Mouse (Mus musculus) liver, embryonic 13.5 days (tissue): Measurements from ENCODE around the gene Nrde2. TPM values are rescaled to one million over a fixed set of nuclear protein-coding genes. Genes with fewer than 3 reads are reported as not detected.

Experiments used
- ATAC-seq: fragments of 200-750 bp; cut with Nextera tagmentation; 2 replicates; pipeline ENCODE4 v1.8.0; 2017; ENCODE audit warnings: low read depth, mild to moderate bottlenecking, moderate number of reproducible peaks, moderate library complexity
- DNase-seq: peaks from one replicate; pipeline ENCODE4 v3.0.0; 2022
- H3K27ac ChIP-seq: fragments of 300-500 bp; sonication (generic); 2 replicates; pipeline ENCODE4 v1.5.1; 2015; ENCODE audit warnings: moderate library complexity, mild to moderate bottlenecking, inconsistent platforms
- H3K27me3 ChIP-seq: fragments of 300-500 bp; sonication (generic); 2 replicates; pipeline ENCODE4 v1.6.1; 2015; ENCODE audit warnings: mild to moderate bottlenecking, inconsistent platforms
- H3K36me3 ChIP-seq: fragments of 300-500 bp; sonication (generic); 2 replicates; pipeline ENCODE4 v1.6.1; 2015; ENCODE audit warnings: mild to moderate bottlenecking, inconsistent platforms
- H3K4me1 ChIP-seq: fragments of 300-500 bp; sonication (generic); replicated peaks from 2 replicates; pipeline ENCODE4 v1.6.1; 2015; ENCODE audit warnings: inconsistent platforms
- H3K4me2 ChIP-seq: fragments of 300-500 bp; sonication (generic); 2 replicates; pipeline ENCODE4 v1.6.1; 2015; ENCODE audit warnings: inconsistent platforms, mild to moderate bottlenecking, moderate library complexity
- H3K4me3 ChIP-seq: fragments of 300-500 bp; sonication (generic); replicated peaks from 2 replicates; pipeline ENCODE4 v1.5.1; 2015; ENCODE audit warnings: mild to moderate bottlenecking, inconsistent platforms
- H3K9ac ChIP-seq: fragments of 300-500 bp; sonication (generic); 2 replicates; pipeline ENCODE4 v1.6.1; 2015; ENCODE audit warnings: mild to moderate bottlenecking, inconsistent platforms
- H3K9me3 ChIP-seq: fragments of 300-500 bp; sonication (generic); replicated peaks from 2 replicates; pipeline ENCODE4 v1.6.1; 2016; ENCODE audit warnings: inconsistent platforms
- WGBS: fragments of 180-500 bp; shearing (Covaris S2); methylation state at CpG from one replicate; pipeline ENCODE4 v1.1.7; 2015; ENCODE audit not compliant: insufficient replicate concordance; 5-methylcytosine and 5-hydroxymethylcytosine counted together
- polyA plus RNA-seq: library from polyadenylated mRNA; unstranded; fragments of >200 nt; fragmentation: Nextera tagmentation; extraction: Ambion mirVana; gene quantifications from 2 replicates; pipeline ENCODE4 v1.2.1, GENCODE M21; 2015

Gene Nrde2
- polyA plus RNA-seq, 1 experiment from 2014 or later = 6.4 TPM

- Histone ChIP-seq H3K27me3 (no peaks in the 10 kb centered on the region), H3K27ac (no peak overlapping the region), H3K4me1 (no peaks in the 10 kb centered on the region), H3K9ac (no peak overlapping the region), H3K4me3 (no peak overlapping the region), H3K4me2 (no peak overlapping the region), H3K36me3 (peaks cover 84% of the 10 kb centered on the region), H3K9me3 (no peaks in the 10 kb centered on the region)
- DNase-seq (no peak), ATAC-seq (peak; percentile 43; the same call in 1 of the 2 replicates)
- 83% methylated on average over 11 of the region's 11 CpGs for WGBS
Measured at GRCm38 (mm10) chr12:100142848-100143523, 16.5 kb downstream of the Nrde2 start.

GRCm38 (mm10) chr12:100135117-100135516 lies 24.3 kb downstream of the Nrde2 start:
- ATAC-seq = peak; percentile 58
- DNase-seq = no peak
- peaks cover 11% of the 10 kb centered on the region; the same call in 1 of the 2 replicates for H3K4me1 ChIP-seq
- H3K36me3 ChIP-seq = peaks cover 86% of the 10 kb centered on the region
- WGBS = 66% methylated on average over 3 of the region's 3 CpGs
- H3K27me3 ChIP-seq = no peaks in the 10 kb centered on the region
- no peak overlapping the region for H3K4me2 ChIP-seq
- H3K4me3 ChIP-seq = no peak overlapping the region
- H3K9me3 ChIP-seq = no peaks in the 10 kb centered on the region
- H3K27ac ChIP-seq = no peak overlapping the region
- no peak overlapping the region for H3K9ac ChIP-seq

- H3K27ac ChIP-seq = no peak overlapping the region
- no peak for DNase-seq
- no peaks in the 10 kb centered on the region for H3K27me3 ChIP-seq
- WGBS = 56% methylated on average over 11 of the region's 11 CpGs
- peaks cover 11% of the 10 kb centered on the region; the same call in 1 of the 2 replicates for H3K4me1 ChIP-seq
- no peak for ATAC-seq
- H3K4me2 ChIP-seq = no peak overlapping the region
- H3K9ac ChIP-seq = no peak overlapping the region
- H3K36me3 ChIP-seq = peaks cover 85% of the 10 kb centered on the region
- H3K4me3 ChIP-seq = no peak overlapping the region
- H3K9me3 ChIP-seq = no peaks in the 10 kb centered on the region
Measured at GRCm38 (mm10) chr12:100134395-100134936, 25.0 kb downstream of the Nrde2 start.

DNA sequence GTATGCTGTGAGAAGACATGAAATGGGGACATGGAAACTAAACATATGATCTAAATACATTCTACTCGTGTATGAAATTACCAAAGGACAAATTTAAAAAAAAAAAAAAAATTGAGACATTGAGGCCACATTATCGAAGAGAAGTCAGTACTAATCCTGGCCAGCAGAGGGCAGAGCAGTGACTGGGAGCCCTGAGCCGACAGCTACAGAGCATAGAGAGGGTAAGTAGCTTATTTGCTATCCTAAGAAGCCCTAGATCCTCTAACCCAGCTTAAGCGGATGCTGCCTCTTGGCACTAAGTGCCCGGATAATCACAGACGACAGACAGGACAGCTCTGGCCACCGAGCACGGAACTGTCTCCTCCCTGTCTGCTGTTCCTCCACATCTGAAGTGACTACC lies 27.8 kb downstream of the Nrde2 start:
- no peak for DNase-seq
- Histone ChIP-seq H3K9ac (no peak overlapping the region), H3K9me3 (no peaks in the 10 kb centered on the region), H3K4me2 (no peak overlapping the region), H3K4me3 (no peak overlapping the region), H3K4me1 (peaks cover 21% of the 10 kb centered on the region), H3K27ac (no peak overlapping the region), H3K36me3 (peaks cover 78% of the 10 kb centered on the region), H3K27me3 (no peaks in the 10 kb centered on the region)
- WGBS = 47% methylated on average over 8 of the region's 8 CpGs
- no peak for ATAC-seq

DNA sequence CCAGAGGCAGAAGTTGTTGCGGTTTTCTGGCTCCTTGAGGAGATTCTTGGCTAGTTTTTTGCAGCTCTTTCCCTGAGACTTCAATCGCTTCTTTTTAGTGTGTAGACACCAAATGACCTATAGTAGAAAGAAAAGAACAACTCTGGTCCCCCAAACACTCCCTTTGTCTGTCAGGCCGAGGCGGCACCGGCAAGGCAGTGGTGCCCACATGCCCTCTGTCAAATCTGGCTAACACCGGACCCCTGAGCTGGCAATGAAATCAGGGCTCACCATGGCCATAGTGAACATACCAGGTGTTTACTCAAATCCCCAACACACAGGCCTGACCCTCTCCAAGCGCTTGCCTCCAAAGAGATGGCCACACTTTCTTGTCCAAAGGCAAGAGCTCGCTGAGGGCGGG lies 28.3 kb downstream of the Nrde2 start:
- ATAC-seq = no peak
- no peaks in the 10 kb centered on the region for H3K9me3 ChIP-seq
- 87% methylated on average over 9 of the region's 9 CpGs for WGBS
- DNase-seq = no peak
- peaks cover 77% of the 10 kb centered on the region for H3K36me3 ChIP-seq
- no peaks in the 10 kb centered on the region for H3K27me3 ChIP-seq
- H3K27ac ChIP-seq = no peak overlapping the region
- H3K4me2 ChIP-seq = no peak overlapping the region
- H3K9ac ChIP-seq = no peak overlapping the region
- H3K4me3 ChIP-seq = no peak overlapping the region
- peaks cover 24% of the 10 kb centered on the region for H3K4me1 ChIP-seq

GRCm38 (mm10) chr12:100128961-100129360 lies 30.5 kb downstream of the Nrde2 start:
- H3K4me3 ChIP-seq = no peak overlapping the region
- H3K4me2 ChIP-seq = no peak overlapping the region
- no peaks in the 10 kb centered on the region for H3K9me3 ChIP-seq
- H3K36me3 ChIP-seq = peaks cover 84% of the 10 kb centered on the region
- H3K9ac ChIP-seq = no peak overlapping the region
- H3K4me1 ChIP-seq = peaks cover 14% of the 10 kb centered on the region
- H3K27ac ChIP-seq = no peak overlapping the region
- DNase-seq = no peak
- no peaks in the 10 kb centered on the region for H3K27me3 ChIP-seq
- ATAC-seq = no peak
- 79% methylated on average over 8 of the region's 8 CpGs for WGBS

- ATAC-seq (no peak), DNase-seq (no peak)
- Histone ChIP-seq H3K27me3 (no peaks in the 10 kb centered on the region), H3K27ac (no peak overlapping the region), H3K9me3 (no peaks in the 10 kb centered on the region), H3K4me2 (no peak overlapping the region), H3K36me3 (peaks cover 84% of the 10 kb centered on the region), H3K4me3 (no peak overlapping the region), H3K9ac (no peak overlapping the region), H3K4me1 (peaks cover 13% of the 10 kb centered on the region)
- 66% methylated on average over 6 of the region's 6 CpGs for WGBS
Measured at GRCm38 (mm10) chr12:100128522-100128921, 30.9 kb downstream of the Nrde2 start.

DNA sequence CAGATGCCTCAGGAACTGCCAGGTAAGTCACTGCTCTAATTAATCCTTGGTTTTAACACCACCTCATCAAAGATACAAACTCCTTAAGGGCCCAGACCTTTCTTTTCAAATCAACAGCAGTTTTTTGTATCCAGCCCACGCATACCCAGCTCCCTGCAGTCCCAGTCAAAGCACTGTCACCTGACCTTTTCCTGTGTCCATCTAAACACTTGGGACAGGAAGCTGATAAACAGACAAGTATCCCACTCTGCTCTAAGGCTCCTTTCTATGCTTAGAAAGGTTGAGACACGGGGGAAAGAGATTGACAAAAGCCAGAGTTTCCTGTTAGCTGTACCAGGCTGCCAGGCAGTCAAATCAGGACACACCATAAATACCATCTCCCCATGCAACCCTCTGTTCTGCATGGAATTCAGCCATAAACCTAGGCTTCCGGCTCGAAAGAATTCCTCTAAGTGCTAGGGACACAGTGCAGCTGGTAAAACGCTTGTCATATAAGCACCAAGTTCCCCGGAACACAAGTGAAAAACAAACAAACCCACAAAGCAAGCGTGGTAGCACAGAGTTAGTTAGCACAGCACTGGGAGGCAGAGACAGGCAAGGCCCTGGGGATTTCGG lies 31.5 kb downstream of the Nrde2 start:
- no peaks in the 10 kb centered on the region for H3K27me3 ChIP-seq
- H3K36me3 ChIP-seq = peaks cover 84% of the 10 kb centered on the region
- peaks cover 13% of the 10 kb centered on the region for H3K4me1 ChIP-seq
- 65% methylated on average over 8 of the region's 8 CpGs for WGBS
- DNase-seq (no peak), ATAC-seq (no peak)
- H3K9ac ChIP-seq = no peak overlapping the region
- no peak overlapping the region for H3K4me2 ChIP-seq
- no peaks in the 10 kb centered on the region for H3K9me3 ChIP-seq
- H3K4me3 ChIP-seq = no peak overlapping the region
- H3K27ac ChIP-seq = 0 out of 2 replicates have a peak overlapping the region, but pooled peaks have one; percentile 23

GRCm38 (mm10) chr12:100126968-100127865 lies 32.2 kb downstream of the Nrde2 start:
- Histone ChIP-seq H3K36me3 (peaks cover 84% of the 10 kb centered on the region), H3K27me3 (no peaks in the 10 kb centered on the region), H3K9ac (no peak overlapping the region), H3K9me3 (no peaks in the 10 kb centered on the region), H3K4me1 (peaks cover 13% of the 10 kb centered on the region), H3K4me3 (no peak overlapping the region), H3K4me2 (no peak overlapping the region), H3K27ac (0 out of 2 replicates have a peak overlapping the region, but pooled peaks have one; percentile 23)
- 45% methylated on average over 17 of the region's 17 CpGs for WGBS
- ATAC-seq = peak; percentile 8; the same call in 1 of the 2 replicates
- no peak for DNase-seq

DNA sequence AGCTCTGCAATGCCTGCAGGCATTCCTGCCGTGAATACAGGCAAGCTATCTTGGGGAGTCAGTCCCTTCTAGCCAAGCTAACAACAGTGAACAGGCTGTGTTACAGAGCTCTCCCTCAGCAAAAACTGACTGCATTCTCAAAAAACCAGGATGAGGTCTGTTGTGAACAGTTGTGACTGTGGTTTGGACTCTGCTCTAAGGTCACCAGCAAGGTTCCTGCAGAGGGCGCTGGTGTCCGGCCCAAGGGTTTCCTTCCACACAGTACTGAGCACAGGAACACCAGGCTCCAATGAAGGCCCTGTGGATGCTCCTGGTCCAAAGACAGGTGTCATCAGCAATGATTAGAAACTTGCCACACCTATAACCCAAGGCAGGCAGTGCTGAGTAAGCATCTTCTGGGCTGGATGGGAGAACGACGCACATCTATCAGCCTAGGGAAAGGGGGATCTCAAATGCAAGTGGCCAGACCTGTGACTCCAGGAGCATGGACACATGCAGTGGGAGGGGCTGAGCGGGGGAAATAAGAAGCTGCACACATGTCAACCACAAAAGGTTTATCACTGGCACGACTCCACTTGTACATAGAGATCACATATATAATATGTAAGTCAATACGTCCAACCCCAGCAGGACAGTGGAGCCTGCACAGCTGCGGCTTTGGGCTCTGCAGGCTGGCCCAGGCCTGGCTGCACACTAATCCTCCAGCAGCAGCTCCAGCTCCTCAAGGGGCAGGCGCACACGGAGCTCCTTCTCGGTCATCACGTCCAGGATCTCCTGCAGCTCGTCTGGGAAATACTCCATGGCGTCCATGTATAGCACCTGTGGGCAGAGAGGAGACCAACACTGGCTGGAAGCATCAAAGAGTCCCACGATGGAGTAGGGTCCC lies 34.3 kb downstream of the Nrde2 start:
- Histone ChIP-seq H3K27me3 (no peaks in the 10 kb centered on the region), H3K36me3 (peaks cover 86% of the 10 kb centered on the region), H3K9me3 (no peaks in the 10 kb centered on the region), H3K4me2 (no peak overlapping the region), H3K9ac (no peak overlapping the region), H3K27ac (no peak overlapping the region), H3K4me3 (no peak overlapping the region), H3K4me1 (peaks cover 13% of the 10 kb centered on the region)
- ATAC-seq = 0 out of 2 replicates have a peak, but pooled peaks have one; percentile 26
- DNase-seq = no peak
- 79% methylated on average over 16 of the region's 16 CpGs for WGBS
